Mouse (Mus musculus) CD4-positive naive resting alpha-beta T cell, adult 57 days (primary cell): ENCODE data around the gene Igbp1b. TPM values are rescaled to one million over a fixed set of nuclear protein-coding genes. Genes with fewer than 3 reads are reported as not detected.

Experiments
- total RNA-seq: library from RNA; stranded (reverse); gene quantifications from one replicate; pipeline ENCODE4 v1.2.4, GENCODE M21; 2023

Igbp1b gene
- not detected for total RNA-seq

GRCm38 (mm10) chr6:138658516-138658915 lies at the start of gene Igbp1b:
TSS of gene Igbp1b (minus strand) at chr6:138658544.

Other genes with a start within 250 kb of the Igbp1b start
- not detected for gene Lmo3, start 76.6 kb downstream of the Igbp1b start, total RNA-seq